Mouse (Mus musculus): Measurements from ENCODE around the gene S100a6. TPM values are rescaled to one million over a fixed set of nuclear protein-coding genes. Genes with fewer than 3 reads are reported as not detected.
A peak's percentile ranks its signal among the peaks of the same experiment; 100 is the strongest.

The S100a6 gene
- polyA plus RNA-seq, 1 experiment from 2014 or later, result 553 TPM

GRCm38 (mm10) chr3:90603623-90604022 is 9.1 kb upstream of the S100a6 start, which contains the start of gene S100a4:
Gene S100a4, plus strand, starts transcription at chr3:90603771.
- peaks cover 60% of the 10 kb centered on the region for H3K4me1 ChIP-seq
- 22% methylated on average over 3 of the region's 3 CpGs for WGBS
- H3K4me2 ChIP-seq, result no peak within 1 kb of the TSS
- H3K27me3 ChIP-seq, result no peaks in the 10 kb centered on the region
- H3K9ac ChIP-seq, result no peak within 1 kb of the TSS
- H3K4me3 ChIP-seq, result no peak within 1 kb of the TSS
- H3K27ac ChIP-seq, result peak within 1 kb of the TSS; percentile 91
- no peaks in the 10 kb centered on the region for H3K36me3 ChIP-seq
- peak; percentile 54; the same call in 1 of the 2 replicates for ATAC-seq (ENCODE audit: insufficient number of reproducible peaks, low FRiP score, low TSS enrichment, low read depth)
- no peaks in the 10 kb centered on the region for H3K9me3 ChIP-seq

GRCm38 (mm10) chr3:90604416-90604815 is 8.3 kb upstream of the S100a6 start:
- no peak overlapping the region for H3K4me2 ChIP-seq

GRCm38 (mm10) chr3:90605049-90605448 is 7.6 kb upstream of the S100a6 start:
- H3K27me3 ChIP-seq, result no peaks in the 10 kb centered on the region

More at GRCm38 (mm10) chr3:90604416-90604815, 8.3 kb upstream of the S100a6 start:
- Histone ChIP-seq H3K4me3 (no peak overlapping the region), H3K27ac (peak overlapping the region; percentile 91), H3K36me3 (no peaks in the 10 kb centered on the region), H3K9ac (no peak overlapping the region), H3K27me3 (no peaks in the 10 kb centered on the region), H3K4me1 (peaks cover 60% of the 10 kb centered on the region), H3K9me3 (no peaks in the 10 kb centered on the region)
- ATAC-seq (ENCODE audit: insufficient number of reproducible peaks, low FRiP score, low TSS enrichment, low read depth), result peak; percentile 64
- 3% methylated on average over 4 of the region's 4 CpGs for WGBS

GRCm38 (mm10) chr3:90605736-90606135 is 6.9 kb upstream of the S100a6 start:
- Histone ChIP-seq H3K4me1 (peaks cover 51% of the 10 kb centered on the region), H3K4me3 (no peak overlapping the region), H3K4me2 (no peak overlapping the region), H3K9ac (no peak overlapping the region), H3K36me3 (no peaks in the 10 kb centered on the region), H3K27ac (peak overlapping the region; percentile 91), H3K9me3 (no peaks in the 10 kb centered on the region), H3K27me3 (no peaks in the 10 kb centered on the region)
- no peak for ATAC-seq (ENCODE audit: insufficient number of reproducible peaks, low FRiP score, low TSS enrichment, low read depth)
- 45% methylated on average over 2 of the region's 2 CpGs for WGBS

More at GRCm38 (mm10) chr3:90605049-90605448, 7.6 kb upstream of the S100a6 start:
- Histone ChIP-seq H3K4me1 (peaks cover 58% of the 10 kb centered on the region), H3K9me3 (no peaks in the 10 kb centered on the region), H3K4me2 (no peak overlapping the region), H3K4me3 (no peak overlapping the region), H3K9ac (no peak overlapping the region), H3K36me3 (no peaks in the 10 kb centered on the region), H3K27ac (peak overlapping the region; percentile 91)
- WGBS, result 72% methylated on average over 3 of the region's 3 CpGs
- ATAC-seq (ENCODE audit: insufficient number of reproducible peaks, low FRiP score, low TSS enrichment, low read depth), result no peak

GRCm38 (mm10) chr3:90606185-90606584 is 6.5 kb upstream of the S100a6 start:
- no peaks in the 10 kb centered on the region for H3K9me3 ChIP-seq
- no peaks in the 10 kb centered on the region for H3K36me3 ChIP-seq
- peaks cover 46% of the 10 kb centered on the region for H3K4me1 ChIP-seq
- ATAC-seq (ENCODE audit: insufficient number of reproducible peaks, low FRiP score, low TSS enrichment, low read depth), result peak; percentile 62; the same call in 1 of the 2 replicates
- no peak overlapping the region for H3K4me3 ChIP-seq
- 55% methylated on average over 6 of the region's 6 CpGs for WGBS
- H3K4me2 ChIP-seq, result no peak overlapping the region
- H3K27ac ChIP-seq, result peak overlapping the region; percentile 91
- no peaks in the 10 kb centered on the region for H3K27me3 ChIP-seq
- no peak overlapping the region for H3K9ac ChIP-seq

- H3K4me3 ChIP-seq, result no peak overlapping the region
- peaks cover 39% of the 10 kb centered on the region for H3K4me1 ChIP-seq
- no peak for ATAC-seq (ENCODE audit: insufficient number of reproducible peaks, low FRiP score, low TSS enrichment, low read depth)
- H3K9me3 ChIP-seq, result no peaks in the 10 kb centered on the region
- H3K36me3 ChIP-seq, result no peaks in the 10 kb centered on the region
- no peak overlapping the region for H3K4me2 ChIP-seq
- peak overlapping the region; percentile 57 for H3K27ac ChIP-seq
- 82% methylated on average over 3 of the region's 3 CpGs for WGBS
- H3K27me3 ChIP-seq, result no peaks in the 10 kb centered on the region
- no peak overlapping the region for H3K9ac ChIP-seq
Observed at GRCm38 (mm10) chr3:90607361-90607760, 5.3 kb upstream of the S100a6 start.

GRCm38 (mm10) chr3:90608223-90608622 is 4.5 kb upstream of the S100a6 start, which contains the start of gene S100a5:
Gene S100a5, plus strand, starts transcription at chr3:90608523.
- no peaks in the 10 kb centered on the region for H3K9me3 ChIP-seq
- no peak for ATAC-seq (ENCODE audit: insufficient number of reproducible peaks, low FRiP score, low TSS enrichment, low read depth)
- no peaks in the 10 kb centered on the region for H3K27me3 ChIP-seq
- peak within 1 kb of the TSS; percentile 57 for H3K27ac ChIP-seq
- no peak within 1 kb of the TSS for H3K9ac ChIP-seq
- no peaks in the 10 kb centered on the region for H3K36me3 ChIP-seq
- 61% methylated on average over 3 of the region's 3 CpGs for WGBS
- H3K4me1 ChIP-seq, result peaks cover 43% of the 10 kb centered on the region
- no peak within 1 kb of the TSS for H3K4me2 ChIP-seq
- no peak within 1 kb of the TSS for H3K4me3 ChIP-seq

- no peak overlapping the region for H3K9ac ChIP-seq
- H3K36me3 ChIP-seq, result no peaks in the 10 kb centered on the region
- no peak overlapping the region for H3K4me3 ChIP-seq
- H3K9me3 ChIP-seq, result no peaks in the 10 kb centered on the region
- no peak overlapping the region for H3K27ac ChIP-seq
- H3K4me1 ChIP-seq, result peaks cover 45% of the 10 kb centered on the region
- no peak overlapping the region for H3K4me2 ChIP-seq
- no peak for ATAC-seq (ENCODE audit: insufficient number of reproducible peaks, low FRiP score, low TSS enrichment, low read depth)
- H3K27me3 ChIP-seq, result no peaks in the 10 kb centered on the region
Observed at GRCm38 (mm10) chr3:90609102-90609501, 3.6 kb upstream of the S100a6 start.

- H3K4me2 ChIP-seq, result no peak overlapping the region
Observed at GRCm38 (mm10) chr3:90611494-90611893, 1.2 kb upstream of the S100a6 start.

GRCm38 (mm10) chr3:90612061-90612460 is 621 bp upstream of the S100a6 start:
- 68% methylated on average over 4 of the region's 4 CpGs for WGBS
- ATAC-seq (ENCODE audit: insufficient number of reproducible peaks, low FRiP score, low TSS enrichment, low read depth), result no peak
- H3K4me3 ChIP-seq, result no peak overlapping the region
- no peak overlapping the region for H3K9ac ChIP-seq
- peaks cover 39% of the 10 kb centered on the region for H3K4me1 ChIP-seq
- no peak overlapping the region for H3K4me2 ChIP-seq
- no peak overlapping the region for H3K27ac ChIP-seq
- H3K9me3 ChIP-seq, result no peaks in the 10 kb centered on the region
- no peaks in the 10 kb centered on the region for H3K36me3 ChIP-seq
- no peaks in the 10 kb centered on the region for H3K27me3 ChIP-seq

More at GRCm38 (mm10) chr3:90611494-90611893, 1.2 kb upstream of the S100a6 start:
- ATAC-seq (ENCODE audit: insufficient number of reproducible peaks, low FRiP score, low TSS enrichment, low read depth), result no peak
- Histone ChIP-seq H3K9me3 (no peaks in the 10 kb centered on the region), H3K27ac (no peak overlapping the region), H3K9ac (no peak overlapping the region), H3K4me3 (no peak overlapping the region), H3K36me3 (no peaks in the 10 kb centered on the region), H3K27me3 (no peaks in the 10 kb centered on the region), H3K4me1 (peaks cover 39% of the 10 kb centered on the region)
- WGBS, result 88% methylated on average over 3 of the region's 3 CpGs

GRCm38 (mm10) chr3:90613461-90614147 is 922 bp downstream of the S100a6 start:
- Histone ChIP-seq H3K9me3 (no peaks in the 10 kb centered on the region), H3K9ac (no peak overlapping the region), H3K27ac (peak overlapping the region; percentile 34; the same call in 1 of the 2 replicates), H3K4me2 (peak overlapping the region; percentile 73), H3K36me3 (no peaks in the 10 kb centered on the region), H3K4me3 (peak overlapping the region; percentile 44), H3K4me1 (peaks cover 33% of the 10 kb centered on the region), H3K27me3 (no peaks in the 10 kb centered on the region)
- 59% methylated on average over 7 of the region's 7 CpGs for WGBS
- 0 out of 2 replicates have a peak, but pooled peaks have one; percentile 12 for ATAC-seq (ENCODE audit: insufficient number of reproducible peaks, low FRiP score, low TSS enrichment, low read depth)

GRCm38 (mm10) chr3:90614148-90614530 is 1.5 kb downstream of the S100a6 start:
- H3K9me3 ChIP-seq, result no peaks in the 10 kb centered on the region
- H3K4me2 ChIP-seq, result peak overlapping the region; percentile 73
- H3K4me1 ChIP-seq, result peaks cover 33% of the 10 kb centered on the region
- H3K27me3 ChIP-seq, result no peaks in the 10 kb centered on the region
- no peak overlapping the region for H3K9ac ChIP-seq
- ATAC-seq (ENCODE audit: insufficient number of reproducible peaks, low FRiP score, low TSS enrichment, low read depth), result no peak
- no peaks in the 10 kb centered on the region for H3K36me3 ChIP-seq
- H3K4me3 ChIP-seq, result peak overlapping the region; percentile 44
- H3K27ac ChIP-seq, result no peak overlapping the region
- 80% methylated on average over 6 of the region's 6 CpGs for WGBS
